Mouse (Mus musculus) brain, embryonic 14.5 days (tissue): Measurements from ENCODE around the gene Vsir.

Source experiments
- CTCF ChIP-seq: fragments of 200-500 bp; IDR thresholded peaks from 2 replicates; pipeline ENCODE4 v1.5.1; 2012; ENCODE audit warnings: inconsistent platforms, mild to moderate bottlenecking, moderate library complexity, borderline replicate concordance; ENCODE audit not compliant: insufficient read depth, insufficient read length; ENCODE audit errors: extremely low read depth
- POLR2A ChIP-seq: fragments of 200-500 bp; IDR thresholded peaks from 2 replicates; pipeline ENCODE4 v1.6.1; 2012; ENCODE audit warnings: mild to moderate bottlenecking, inconsistent platforms, borderline replicate concordance; ENCODE audit not compliant: poor library complexity, insufficient read depth, insufficient read length, severe bottlenecking; ENCODE audit errors: extremely low read depth

- TF ChIP-seq CTCF (no peak), POLR2A (no peak)
These were observed 6.8 kb downstream of the Vsir start for GRCm38 (mm10) chr10:60353241-60354002.
